Mouse (Mus musculus): ENCODE measurements at regions not wholly inside any gene's neighbourhood (a gene's known extent, or its start where the extent isn't known, plus 50 kb on each side); places are given as distances from the start of the nearest gene placed in this dataset.

DNA sequence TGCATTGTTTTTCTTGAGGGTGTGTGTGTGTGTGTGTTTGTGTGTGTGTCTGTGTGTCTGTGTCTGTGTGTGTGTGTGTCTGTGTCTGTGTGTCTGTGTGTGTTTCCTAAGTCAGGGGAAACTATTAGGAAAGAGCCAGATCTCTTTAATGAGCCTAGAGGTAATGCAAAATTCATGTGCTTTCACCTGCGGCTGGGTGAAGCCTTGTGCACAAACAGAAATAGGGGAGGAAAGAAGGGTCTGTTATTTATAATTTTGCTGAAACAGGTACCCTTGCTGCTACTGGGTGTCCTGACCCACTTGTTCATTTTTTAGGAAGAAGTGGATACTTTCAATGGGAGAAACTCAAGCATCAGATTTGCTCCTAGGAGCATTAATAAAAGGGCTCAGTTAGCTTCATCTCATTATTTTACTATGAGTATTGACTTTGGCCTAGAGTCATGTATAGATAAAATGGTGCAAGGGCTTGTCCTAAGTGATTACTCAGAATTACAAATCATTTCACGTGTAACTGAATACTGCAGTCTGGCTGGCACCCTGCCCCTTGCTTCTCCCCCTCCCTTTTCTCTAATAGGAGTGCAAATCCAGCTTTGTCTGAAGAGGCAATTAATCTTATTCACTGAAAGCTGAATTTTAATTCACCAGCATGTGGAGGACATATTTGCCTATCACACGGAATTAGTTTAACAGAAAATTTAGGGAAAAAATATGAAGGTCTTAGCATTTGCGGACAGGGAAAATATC is 401.7 kb upstream of the Dph6 start:
- Histone ChIP-seq H3K27me3 (ENCODE audit: control insufficient read depth, insufficient read depth, low read length) (no peaks in the 10 kb centered on the region), H3K36me3 (ENCODE audit: control insufficient read depth, insufficient read depth, low read length) (no peaks in the 10 kb centered on the region), H3K27ac (ENCODE audit: control insufficient read depth, insufficient read depth, low read depth, low read length) (no peak overlapping the region), H3K4me1 (ENCODE audit: control insufficient read depth, insufficient read depth, low read length) (no peaks in the 10 kb centered on the region), H3K4me3 (ENCODE audit: control insufficient read depth, low read depth, low read length) (no peak overlapping the region)
- TF ChIP-seq POLR2A (IDR thresholded peaks at IDR 0.05; ENCODE audit: control insufficient read depth, low read depth, low read length) = no peak
- TF ChIP-seq CTCF (IDR thresholded peaks at IDR 0.05; ENCODE audit: control insufficient read depth, insufficient read depth, insufficient replicate concordance, low read depth, low read length) = no peak

DNA sequence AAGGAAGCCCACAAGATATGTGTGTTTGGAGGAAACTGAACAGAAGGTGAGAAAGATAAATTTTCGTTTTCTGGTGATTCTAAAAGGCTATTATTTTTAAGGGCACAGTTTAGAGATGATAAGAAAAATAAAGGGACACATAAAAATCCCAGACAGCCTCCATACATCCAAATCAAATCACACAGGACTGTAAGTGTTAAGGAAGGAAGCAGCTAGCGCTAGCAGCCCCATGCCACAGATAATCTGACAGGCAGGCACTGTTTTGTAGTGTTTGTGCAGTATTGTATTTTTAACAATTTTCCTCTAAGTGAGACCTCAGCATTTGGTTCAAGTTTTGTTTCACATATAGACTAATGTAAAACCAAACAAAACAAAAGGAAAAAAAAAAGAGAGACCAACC is 402.4 kb upstream of the Dph6 start:
- no peak overlapping the region for H3K27ac ChIP-seq (ENCODE audit: control insufficient read depth, insufficient read depth, low read depth, low read length)
- H3K4me1 ChIP-seq (ENCODE audit: control insufficient read depth, insufficient read depth, low read length) = no peaks in the 10 kb centered on the region
- H3K36me3 ChIP-seq (ENCODE audit: control insufficient read depth, insufficient read depth, low read length) = no peaks in the 10 kb centered on the region
- no peaks in the 10 kb centered on the region for H3K27me3 ChIP-seq (ENCODE audit: control insufficient read depth, insufficient read depth, low read length)
- no peak for TF ChIP-seq POLR2A (IDR thresholded peaks at IDR 0.05; ENCODE audit: control insufficient read depth, low read depth, low read length)
- TF ChIP-seq CTCF (IDR thresholded peaks at IDR 0.05; ENCODE audit: control insufficient read depth, insufficient read depth, insufficient replicate concordance, low read depth, low read length) = no peak
- H3K4me3 ChIP-seq (ENCODE audit: control insufficient read depth, low read depth, low read length) = no peak overlapping the region

DNA sequence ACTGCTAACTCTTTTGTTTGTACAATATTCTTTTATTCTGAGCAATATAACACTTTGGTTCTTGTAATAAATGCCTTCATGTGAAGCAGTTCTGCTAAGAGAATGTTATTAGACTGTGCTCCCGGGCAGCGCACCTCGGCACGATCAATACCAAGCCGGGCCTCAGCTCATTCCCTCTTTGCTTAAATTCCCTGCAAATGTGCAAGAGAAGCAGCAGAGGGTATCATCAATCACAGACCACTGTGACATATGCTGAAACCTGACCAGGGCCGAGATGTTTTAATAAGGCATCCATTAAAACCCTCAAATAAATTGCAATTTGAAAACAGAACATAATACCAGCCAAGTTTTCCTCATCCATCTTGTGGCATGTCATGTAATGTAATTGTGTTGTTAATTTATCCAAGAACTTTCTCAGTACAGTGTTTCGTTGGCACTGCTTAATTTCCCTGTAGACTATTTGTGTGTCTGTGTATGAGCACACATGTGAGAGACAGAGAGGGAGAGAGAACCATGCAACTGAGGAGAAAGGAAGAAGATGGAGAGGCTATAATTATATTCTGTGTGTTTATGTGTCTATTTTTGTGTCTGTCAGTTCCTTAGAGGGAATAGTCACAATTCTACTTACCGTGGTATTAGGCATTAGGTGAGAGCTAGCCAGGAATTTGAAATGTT is 412.9 kb upstream of the Dph6 start:
- TF ChIP-seq CTCF (IDR thresholded peaks at IDR 0.05; ENCODE audit: control insufficient read depth, insufficient read depth, insufficient replicate concordance, low read depth, low read length) (no peak), POLR2A (IDR thresholded peaks at IDR 0.05; ENCODE audit: control insufficient read depth, low read depth, low read length) (no peak)
- H3K4me3 ChIP-seq (ENCODE audit: control insufficient read depth, low read depth, low read length) = no peak overlapping the region
- H3K4me1 ChIP-seq (ENCODE audit: control insufficient read depth, insufficient read depth, low read length) = no peaks in the 10 kb centered on the region
- H3K27ac ChIP-seq (ENCODE audit: control insufficient read depth, insufficient read depth, low read depth, low read length) = no peak overlapping the region
- no peaks in the 10 kb centered on the region for H3K27me3 ChIP-seq (ENCODE audit: control insufficient read depth, insufficient read depth, low read length)
- no peaks in the 10 kb centered on the region for H3K36me3 ChIP-seq (ENCODE audit: control insufficient read depth, insufficient read depth, low read length)

GRCm38 (mm10) chr2:115069704-115070103 is 414.9 kb upstream of the Dph6 start:
- H3K4me1 ChIP-seq (ENCODE audit: control insufficient read depth, insufficient read depth, low read length) = no peaks in the 10 kb centered on the region
- no peaks in the 10 kb centered on the region for H3K27me3 ChIP-seq (ENCODE audit: control insufficient read depth, insufficient read depth, low read length)
- no peak overlapping the region for H3K27ac ChIP-seq (ENCODE audit: control insufficient read depth, insufficient read depth, low read depth, low read length)
- TF ChIP-seq CTCF (IDR thresholded peaks at IDR 0.05; ENCODE audit: control insufficient read depth, insufficient read depth, insufficient replicate concordance, low read depth, low read length) (no peak), POLR2A (IDR thresholded peaks at IDR 0.05; ENCODE audit: control insufficient read depth, low read depth, low read length) (no peak)
- no peak overlapping the region for H3K4me3 ChIP-seq (ENCODE audit: control insufficient read depth, low read depth, low read length)
- no peaks in the 10 kb centered on the region for H3K36me3 ChIP-seq (ENCODE audit: control insufficient read depth, insufficient read depth, low read length)

DNA sequence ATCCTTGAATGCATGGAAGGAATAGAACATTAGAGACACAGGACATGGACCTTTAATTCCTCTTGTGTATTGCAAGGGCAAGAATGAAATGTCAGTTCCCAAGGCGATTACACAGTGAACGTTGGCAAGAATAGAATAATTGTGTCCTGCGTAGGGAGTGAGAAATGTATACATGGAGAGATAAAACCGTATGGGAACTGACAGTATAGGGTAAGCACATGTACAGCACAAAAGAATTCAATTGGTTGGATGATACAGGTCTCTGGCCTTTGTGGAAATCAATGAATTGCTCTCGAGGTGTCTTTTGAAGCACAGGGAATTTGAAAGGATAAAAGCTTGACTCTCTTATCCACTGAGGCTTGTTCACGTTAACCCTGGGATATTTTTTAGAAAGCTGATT is 415.4 kb upstream of the Dph6 start:
- TF ChIP-seq POLR2A (IDR thresholded peaks at IDR 0.05; ENCODE audit: control insufficient read depth, low read depth, low read length) = no peak
- TF ChIP-seq CTCF (IDR thresholded peaks at IDR 0.05; ENCODE audit: control insufficient read depth, insufficient read depth, insufficient replicate concordance, low read depth, low read length) = no peak
- no peaks in the 10 kb centered on the region for H3K4me1 ChIP-seq (ENCODE audit: control insufficient read depth, insufficient read depth, low read length)
- H3K4me3 ChIP-seq (ENCODE audit: control insufficient read depth, low read depth, low read length) = no peak overlapping the region
- H3K36me3 ChIP-seq (ENCODE audit: control insufficient read depth, insufficient read depth, low read length) = no peaks in the 10 kb centered on the region
- H3K27me3 ChIP-seq (ENCODE audit: control insufficient read depth, insufficient read depth, low read length) = no peaks in the 10 kb centered on the region
- no peak overlapping the region for H3K27ac ChIP-seq (ENCODE audit: control insufficient read depth, insufficient read depth, low read depth, low read length)

DNA sequence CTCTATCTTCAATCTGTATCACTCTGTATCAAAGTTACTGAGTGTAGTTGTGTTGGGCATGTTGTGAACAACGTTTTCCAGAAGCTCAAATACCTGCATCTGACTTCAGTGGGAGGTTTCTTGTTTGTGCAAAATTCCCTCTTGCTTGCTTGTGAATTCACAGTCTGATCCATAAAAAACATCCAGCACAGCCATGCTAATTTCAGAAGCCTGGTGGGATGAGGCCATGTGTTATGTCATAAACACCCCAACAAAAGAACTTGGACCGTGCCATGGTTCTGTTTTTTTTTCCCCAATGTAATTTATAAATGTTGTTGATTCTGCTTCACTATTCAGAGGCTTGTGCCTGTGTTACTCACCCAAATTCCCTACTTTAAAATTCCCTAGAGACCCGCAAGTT is 415.9 kb upstream of the Dph6 start:
- no peaks in the 10 kb centered on the region for H3K36me3 ChIP-seq (ENCODE audit: control insufficient read depth, insufficient read depth, low read length)
- no peak for TF ChIP-seq POLR2A (IDR thresholded peaks at IDR 0.05; ENCODE audit: control insufficient read depth, low read depth, low read length)
- TF ChIP-seq CTCF (IDR thresholded peaks at IDR 0.05; ENCODE audit: control insufficient read depth, insufficient read depth, insufficient replicate concordance, low read depth, low read length) = no peak
- no peaks in the 10 kb centered on the region for H3K27me3 ChIP-seq (ENCODE audit: control insufficient read depth, insufficient read depth, low read length)

GRCm38 (mm10) chr2:115081563-115082291 is 427.0 kb upstream of the Dph6 start:
- H3K4me1 ChIP-seq (ENCODE audit: control insufficient read depth, insufficient read depth, low read length) = no peaks in the 10 kb centered on the region
- H3K36me3 ChIP-seq (ENCODE audit: control insufficient read depth, insufficient read depth, low read length) = no peaks in the 10 kb centered on the region
- TF ChIP-seq CTCF (IDR thresholded peaks at IDR 0.05; ENCODE audit: control insufficient read depth, insufficient read depth, insufficient replicate concordance, low read depth, low read length) (no peak), POLR2A (IDR thresholded peaks at IDR 0.05; ENCODE audit: control insufficient read depth, low read depth, low read length) (no peak)
- H3K27me3 ChIP-seq (ENCODE audit: control insufficient read depth, insufficient read depth, low read length) = no peaks in the 10 kb centered on the region
- no peak overlapping the region for H3K27ac ChIP-seq (ENCODE audit: control insufficient read depth, insufficient read depth, low read depth, low read length)
- H3K4me3 ChIP-seq (ENCODE audit: control insufficient read depth, low read depth, low read length) = no peak overlapping the region

More for the DNA sequence above, 415.9 kb upstream of the Dph6 start:
- no peak overlapping the region for H3K4me3 ChIP-seq (ENCODE audit: control insufficient read depth, low read depth, low read length)
- no peaks in the 10 kb centered on the region for H3K4me1 ChIP-seq (ENCODE audit: control insufficient read depth, insufficient read depth, low read length)
- no peak overlapping the region for H3K27ac ChIP-seq (ENCODE audit: control insufficient read depth, insufficient read depth, low read depth, low read length)

Measured in testis, adult 2 months (tissue).